Mouse (Mus musculus) limb, embryonic 13.5 days (tissue): ENCODE results near the gene Il2ra. TPM values are rescaled to one million over a fixed set of nuclear protein-coding genes. Genes with fewer than 3 reads are reported as not detected.

ENCODE experiments used
- ATAC-seq: fragments of 200-750 bp; cut with Nextera tagmentation; 2 replicates; pipeline ENCODE4 v1.8.0; 2017; ENCODE audit warnings: low read depth, moderate number of reproducible peaks, moderate TSS enrichment; ENCODE audit not compliant: low FRiP score
- H3K27ac ChIP-seq: fragments of 300-500 bp; sonication (generic); 2 replicates; pipeline ENCODE4 v1.5.1; 2015; ENCODE audit warnings: inconsistent platforms, mild to moderate bottlenecking, moderate library complexity
- H3K27me3 ChIP-seq: fragments of 300-500 bp; sonication (generic); 2 replicates; pipeline ENCODE4 v1.6.1; 2015; ENCODE audit warnings: mild to moderate bottlenecking, inconsistent platforms
- H3K36me3 ChIP-seq: fragments of 300-500 bp; sonication (generic); 2 replicates; pipeline ENCODE4 v1.6.1; 2015; ENCODE audit warnings: inconsistent platforms, mild to moderate bottlenecking, moderate library complexity
- H3K4me1 ChIP-seq: fragments of 300-500 bp; sonication (generic); 2 replicates; pipeline ENCODE4 v1.6.1; 2015; ENCODE audit warnings: inconsistent platforms
- H3K4me2 ChIP-seq: fragments of 300-500 bp; sonication (generic); replicated peaks from 2 replicates; pipeline ENCODE4 v1.6.1; 2015; ENCODE audit warnings: inconsistent platforms, mild to moderate bottlenecking, moderate library complexity
- H3K4me3 ChIP-seq: fragments of 300-500 bp; sonication (generic); 2 replicates; pipeline ENCODE4 v1.5.1; 2015; ENCODE audit warnings: moderate library complexity, mild to moderate bottlenecking, inconsistent platforms
- H3K9ac ChIP-seq: fragments of 300-500 bp; sonication (generic); 2 replicates; pipeline ENCODE4 v1.6.1; 2015; ENCODE audit warnings: mild to moderate bottlenecking, inconsistent platforms
- H3K9me3 ChIP-seq: fragments of 300-500 bp; sonication (generic); 2 replicates; pipeline ENCODE4 v1.6.1; 2016; ENCODE audit warnings: inconsistent platforms
- WGBS: fragments of 180-500 bp; shearing (Covaris S2); methylation state at CpG from one replicate; pipeline ENCODE4 v1.1.7; 2015; 5-methylcytosine and 5-hydroxymethylcytosine counted together
- polyA plus RNA-seq: library from polyadenylated mRNA; unstranded; fragments of >200 nt; fragmentation: Nextera tagmentation; extraction: Ambion mirVana; gene quantifications from 2 replicates; pipeline ENCODE4 v1.2.1, GENCODE M21; 2015

Il2ra gene
- polyA plus RNA-seq, 1 experiment from 2014 or later = not detected

GRCm38 (mm10) chr2:11623726-11624125 lies 18.9 kb upstream of the Il2ra start:
- 81% methylated on average over 2 of the region's 2 CpGs for WGBS
- Histone ChIP-seq H3K27me3 (no peaks in the 10 kb centered on the region), H3K4me2 (no peak overlapping the region)

GRCm38 (mm10) chr2:11625890-11626289 lies 16.7 kb upstream of the Il2ra start, which contains the start of gene Gm17490:
Gm17490 (minus strand) TSS chr2:11626264.
- H3K27me3 ChIP-seq = no peaks in the 10 kb centered on the region
- H3K9ac ChIP-seq = no peak within 1 kb of the TSS
- no peak for ATAC-seq
- H3K9me3 ChIP-seq = no peaks in the 10 kb centered on the region
- 89% methylated on average over 5 of the region's 5 CpGs for WGBS
- no peaks in the 10 kb centered on the region for H3K4me1 ChIP-seq
- H3K27ac ChIP-seq = no peak within 1 kb of the TSS
- no peak within 1 kb of the TSS for H3K4me3 ChIP-seq
- no peaks in the 10 kb centered on the region for H3K36me3 ChIP-seq
- H3K4me2 ChIP-seq = no peak within 1 kb of the TSS

More at GRCm38 (mm10) chr2:11623726-11624125, 18.9 kb upstream of the Il2ra start:
- no peak for ATAC-seq
- Histone ChIP-seq H3K36me3 (no peaks in the 10 kb centered on the region), H3K9ac (no peak overlapping the region), H3K4me1 (no peaks in the 10 kb centered on the region), H3K27ac (no peak overlapping the region), H3K4me3 (no peak overlapping the region), H3K9me3 (no peaks in the 10 kb centered on the region)

GRCm38 (mm10) chr2:11635035-11635434 lies 7.6 kb upstream of the Il2ra start:
- Histone ChIP-seq H3K27ac (no peak overlapping the region), H3K4me2 (no peak overlapping the region), H3K4me3 (no peak overlapping the region), H3K4me1 (no peaks in the 10 kb centered on the region), H3K27me3 (no peaks in the 10 kb centered on the region), H3K9me3 (no peaks in the 10 kb centered on the region), H3K36me3 (no peaks in the 10 kb centered on the region), H3K9ac (no peak overlapping the region)
- WGBS = 86% methylated on average over 6 of the region's 6 CpGs
- no peak for ATAC-seq

GRCm38 (mm10) chr2:11635471-11636137 lies 7.0 kb upstream of the Il2ra start:
- H3K4me2 ChIP-seq = no peak overlapping the region
- WGBS = 91% methylated on average over 5 of the region's 5 CpGs
- no peak for ATAC-seq

GRCm38 (mm10) chr2:11636138-11636480 lies 6.5 kb upstream of the Il2ra start:
- ATAC-seq = no peak
- 72% methylated on average over 3 of the region's 3 CpGs for WGBS
- no peak overlapping the region for H3K9ac ChIP-seq

More at GRCm38 (mm10) chr2:11635471-11636137, 7.0 kb upstream of the Il2ra start:
- H3K9me3 ChIP-seq = no peaks in the 10 kb centered on the region
- no peak overlapping the region for H3K27ac ChIP-seq
- H3K4me1 ChIP-seq = no peaks in the 10 kb centered on the region
- no peaks in the 10 kb centered on the region for H3K27me3 ChIP-seq
- no peak overlapping the region for H3K4me3 ChIP-seq
- H3K9ac ChIP-seq = no peak overlapping the region
- H3K36me3 ChIP-seq = no peaks in the 10 kb centered on the region

GRCm38 (mm10) chr2:11637115-11637514 lies 5.5 kb upstream of the Il2ra start:
- WGBS = 77% methylated on average over 1 of the region's 1 CpGs
- H3K36me3 ChIP-seq = no peaks in the 10 kb centered on the region
- no peaks in the 10 kb centered on the region for H3K9me3 ChIP-seq
- no peak overlapping the region for H3K9ac ChIP-seq
- H3K4me2 ChIP-seq = no peak overlapping the region
- ATAC-seq = no peak
- no peaks in the 10 kb centered on the region for H3K27me3 ChIP-seq
- no peak overlapping the region for H3K4me3 ChIP-seq
- H3K27ac ChIP-seq = no peak overlapping the region
- H3K4me1 ChIP-seq = no peaks in the 10 kb centered on the region

More at GRCm38 (mm10) chr2:11636138-11636480, 6.5 kb upstream of the Il2ra start:
- H3K4me3 ChIP-seq = no peak overlapping the region
- no peaks in the 10 kb centered on the region for H3K27me3 ChIP-seq
- no peaks in the 10 kb centered on the region for H3K9me3 ChIP-seq
- H3K27ac ChIP-seq = no peak overlapping the region
- no peaks in the 10 kb centered on the region for H3K4me1 ChIP-seq
- no peak overlapping the region for H3K4me2 ChIP-seq
- H3K36me3 ChIP-seq = no peaks in the 10 kb centered on the region

GRCm38 (mm10) chr2:11644057-11644456 lies 1.4 kb downstream of the Il2ra start:
- ATAC-seq = no peak
- Histone ChIP-seq H3K4me2 (no peak overlapping the region), H3K27ac (no peak overlapping the region), H3K4me3 (no peak overlapping the region), H3K9ac (no peak overlapping the region), H3K36me3 (no peaks in the 10 kb centered on the region), H3K9me3 (no peaks in the 10 kb centered on the region), H3K27me3 (no peaks in the 10 kb centered on the region), H3K4me1 (no peaks in the 10 kb centered on the region)
- WGBS = 87% methylated on average over 1 of the region's 1 CpGs

- no peak for ATAC-seq
- H3K27me3 ChIP-seq = no peaks in the 10 kb centered on the region
- H3K9me3 ChIP-seq = no peaks in the 10 kb centered on the region
- no peak overlapping the region for H3K27ac ChIP-seq
- H3K4me3 ChIP-seq = no peak overlapping the region
- H3K36me3 ChIP-seq = no peaks in the 10 kb centered on the region
- no peak overlapping the region for H3K9ac ChIP-seq
- no peak overlapping the region for H3K4me2 ChIP-seq
- H3K4me1 ChIP-seq = no peaks in the 10 kb centered on the region
- WGBS = 79% methylated on average over 2 of the region's 2 CpGs
Observed at GRCm38 (mm10) chr2:11645297-11645696, 2.7 kb downstream of the Il2ra start.

- no peaks in the 10 kb centered on the region for H3K36me3 ChIP-seq
- no peak overlapping the region for H3K4me2 ChIP-seq
- H3K27ac ChIP-seq = no peak overlapping the region
- H3K9me3 ChIP-seq = no peaks in the 10 kb centered on the region
- no peak overlapping the region for H3K9ac ChIP-seq
- no peak overlapping the region for H3K4me3 ChIP-seq
- no peaks in the 10 kb centered on the region for H3K27me3 ChIP-seq
- H3K4me1 ChIP-seq = no peaks in the 10 kb centered on the region
- no peak for ATAC-seq
- 54% methylated on average over 3 of the region's 3 CpGs for WGBS
Observed at GRCm38 (mm10) chr2:11651476-11651875, 8.9 kb downstream of the Il2ra start.

- no peaks in the 10 kb centered on the region for H3K9me3 ChIP-seq
- no peak overlapping the region for H3K4me3 ChIP-seq
- 80% methylated on average over 3 of the region's 3 CpGs for WGBS
- no peak overlapping the region for H3K27ac ChIP-seq
- H3K27me3 ChIP-seq = no peaks in the 10 kb centered on the region
- H3K36me3 ChIP-seq = no peaks in the 10 kb centered on the region
- no peak overlapping the region for H3K9ac ChIP-seq
- no peaks in the 10 kb centered on the region for H3K4me1 ChIP-seq
- H3K4me2 ChIP-seq = no peak overlapping the region
- no peak for ATAC-seq
Observed at GRCm38 (mm10) chr2:11652196-11652595, 9.6 kb downstream of the Il2ra start.

- ATAC-seq = no peak
- H3K4me2 ChIP-seq = no peak overlapping the region
- no peaks in the 10 kb centered on the region for H3K9me3 ChIP-seq
- no peaks in the 10 kb centered on the region for H3K36me3 ChIP-seq
- H3K4me3 ChIP-seq = no peak overlapping the region
- H3K27me3 ChIP-seq = no peaks in the 10 kb centered on the region
- no peak overlapping the region for H3K27ac ChIP-seq
- WGBS = 78% methylated on average over 2 of the region's 2 CpGs
- no peaks in the 10 kb centered on the region for H3K4me1 ChIP-seq
- H3K9ac ChIP-seq = no peak overlapping the region
Observed at GRCm38 (mm10) chr2:11652780-11653179, 10.2 kb downstream of the Il2ra start.

GRCm38 (mm10) chr2:11653330-11653729 lies 10.7 kb downstream of the Il2ra start:
- Histone ChIP-seq H3K27me3 (no peaks in the 10 kb centered on the region), H3K4me2 (no peak overlapping the region), H3K4me1 (no peaks in the 10 kb centered on the region), H3K27ac (no peak overlapping the region), H3K36me3 (no peaks in the 10 kb centered on the region), H3K9ac (no peak overlapping the region), H3K9me3 (no peaks in the 10 kb centered on the region), H3K4me3 (no peak overlapping the region)
- no peak for ATAC-seq
- WGBS = 50% methylated on average over 6 of the region's 6 CpGs

- H3K4me3 ChIP-seq = no peak overlapping the region
- WGBS = 77% methylated on average over 5 of the region's 5 CpGs
- H3K4me2 ChIP-seq = no peak overlapping the region
- no peaks in the 10 kb centered on the region for H3K4me1 ChIP-seq
- no peaks in the 10 kb centered on the region for H3K9me3 ChIP-seq
- H3K27me3 ChIP-seq = no peaks in the 10 kb centered on the region
- no peaks in the 10 kb centered on the region for H3K36me3 ChIP-seq
- no peak for ATAC-seq
- no peak overlapping the region for H3K27ac ChIP-seq
- H3K9ac ChIP-seq = no peak overlapping the region
Observed at GRCm38 (mm10) chr2:11653780-11654179, 11.2 kb downstream of the Il2ra start.
